Mouse (Mus musculus) frontal cortex, postnatal 14 days (tissue): Measurements from ENCODE around the gene Fetub.

ENCODE experiments used
- DNase-seq, 2 experiments: peaks; one replicate each; pipeline ENCODE4 v3.0.0; 2022; ENCODE audit warnings: low spot score in 2 of 2

Gene Fetub

DNA sequence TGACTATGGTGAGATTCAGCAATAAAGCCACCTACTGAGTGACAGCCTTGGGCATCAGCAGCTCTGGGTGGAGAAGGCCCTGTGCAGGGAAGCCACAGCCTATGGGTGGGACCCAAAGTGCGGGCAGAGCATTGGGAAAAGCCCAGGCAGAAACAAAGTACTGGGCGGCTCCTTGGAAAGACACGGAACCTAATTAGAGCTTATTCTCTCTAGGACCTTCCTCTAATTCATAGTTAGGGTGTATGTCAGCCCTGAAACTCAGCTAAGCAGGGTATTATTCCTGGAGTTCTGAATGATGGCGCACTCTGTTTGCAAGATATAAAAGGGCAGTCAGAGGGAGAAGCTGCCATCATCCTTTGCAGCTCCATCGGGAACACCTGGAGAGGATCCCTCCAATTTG lies at the start of gene Fetub:
Fetub (plus strand) TSS at position 301 of the 400 bp plus-strand sequence.
- DNase-seq, result no peak

DNA sequence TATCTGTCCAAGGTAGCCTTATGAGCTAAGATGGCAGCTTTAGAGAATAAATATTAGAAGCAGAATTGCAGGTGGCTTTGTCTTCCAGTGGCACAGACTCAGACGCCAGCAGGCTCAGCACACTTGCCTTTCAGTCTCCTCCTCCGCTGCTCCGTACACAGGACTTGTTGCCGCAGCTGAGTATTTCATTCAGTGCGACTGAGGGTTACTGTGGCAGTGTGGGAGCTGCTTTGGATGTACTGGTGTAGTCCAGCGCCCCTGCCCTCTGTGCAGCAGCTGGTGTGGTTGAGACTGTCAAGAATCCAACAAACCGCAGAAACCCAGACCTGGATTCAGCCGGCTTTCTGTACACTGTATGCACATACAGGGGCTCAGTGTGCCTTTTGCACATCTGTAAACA lies 45.7 kb upstream of the Fetub start:
- no peak for DNase-seq

DNA sequence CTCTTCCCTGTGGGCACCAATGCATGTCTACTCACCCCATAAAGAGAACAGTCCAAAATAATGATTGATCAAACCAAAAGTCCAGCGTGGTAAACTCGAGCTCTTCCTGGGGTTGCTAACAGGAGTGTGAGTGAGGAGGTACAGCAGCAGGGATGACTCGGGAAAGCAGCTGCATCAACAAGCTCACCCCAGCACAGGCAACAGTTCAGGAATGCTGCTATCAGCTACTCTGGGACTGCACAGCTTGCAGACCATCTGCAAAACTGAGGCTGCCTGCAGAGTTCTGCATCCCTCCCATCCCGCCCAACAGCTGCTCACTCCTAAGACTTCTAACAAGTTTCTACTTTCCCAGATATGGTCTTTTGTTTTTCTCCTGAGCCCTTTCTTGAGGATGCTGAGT lies 44.8 kb upstream of the Fetub start:
- no peak for DNase-seq

DNA sequence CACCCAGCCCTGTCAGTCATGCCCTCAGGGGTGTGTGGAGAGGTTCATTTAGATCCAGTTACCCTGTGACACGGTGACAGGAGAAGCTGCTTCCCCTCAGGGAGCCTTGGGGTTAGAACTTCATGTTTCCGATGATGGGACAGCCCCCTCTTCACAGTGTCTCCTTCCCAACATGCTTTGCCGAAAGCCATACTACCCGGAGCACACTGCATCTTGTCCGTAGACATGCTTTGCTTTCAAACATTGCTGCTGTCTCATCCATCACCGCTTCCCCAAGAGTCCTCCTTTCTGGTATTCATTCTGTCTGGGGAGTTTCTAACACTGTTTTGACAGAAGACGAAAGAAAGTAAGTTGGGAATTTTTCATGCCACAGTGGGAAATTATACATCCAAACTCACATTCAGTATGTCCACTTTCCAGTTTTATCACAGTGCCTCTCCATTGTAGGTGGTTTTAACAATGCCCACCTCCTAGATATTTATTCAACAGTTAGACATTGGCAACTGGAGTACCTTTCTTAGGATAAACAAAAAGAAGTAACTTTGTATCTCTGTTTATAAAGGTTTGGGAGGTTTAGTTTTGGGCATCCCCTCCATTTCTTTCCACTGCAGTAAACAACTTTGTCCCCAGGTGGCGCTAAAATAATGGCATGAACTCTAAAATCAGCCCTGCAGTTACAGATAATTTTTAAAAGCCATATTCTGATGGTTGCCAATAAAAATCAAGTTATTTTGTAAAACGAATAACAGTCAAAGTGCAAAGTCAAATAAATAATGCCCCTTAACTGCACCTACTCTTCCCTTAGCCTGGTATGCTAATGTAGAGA lies 41.7 kb upstream of the Fetub start:
- DNase-seq, result no peak

DNA sequence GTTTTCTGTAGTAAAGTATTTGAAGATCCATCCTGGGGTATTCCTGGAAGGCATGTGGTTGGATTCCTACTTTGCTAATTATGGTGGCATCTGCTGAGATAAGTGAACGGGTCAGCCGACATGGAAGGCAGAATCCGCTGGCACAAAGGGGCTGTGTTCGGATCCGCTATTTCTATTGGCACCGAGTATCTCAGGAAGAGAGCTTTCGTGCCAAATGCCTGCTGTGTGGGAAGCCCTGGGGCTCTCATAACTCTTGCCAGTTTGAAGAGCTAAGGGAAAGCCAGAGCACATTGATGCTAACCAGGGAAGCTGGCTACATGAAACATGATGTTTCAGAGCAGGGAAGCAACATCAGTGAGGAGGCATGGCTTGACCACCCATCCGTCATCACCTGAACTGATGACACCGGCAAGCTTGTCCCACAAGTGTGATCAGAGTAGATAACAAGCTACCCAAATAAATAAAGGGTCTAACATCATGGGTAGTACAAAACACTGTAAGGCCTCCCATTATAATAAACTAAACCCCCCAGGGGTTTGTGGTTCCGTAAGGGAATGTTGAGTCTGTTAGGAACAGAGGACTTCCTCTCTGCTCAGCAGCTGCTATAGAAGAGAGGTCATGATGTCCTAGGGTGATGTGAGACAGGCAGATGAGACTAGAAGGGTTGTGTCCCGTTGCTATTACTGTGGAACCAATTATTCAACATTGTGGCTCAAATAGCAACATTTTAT lies 40.3 kb upstream of the Fetub start:
- no peak for DNase-seq

DNA sequence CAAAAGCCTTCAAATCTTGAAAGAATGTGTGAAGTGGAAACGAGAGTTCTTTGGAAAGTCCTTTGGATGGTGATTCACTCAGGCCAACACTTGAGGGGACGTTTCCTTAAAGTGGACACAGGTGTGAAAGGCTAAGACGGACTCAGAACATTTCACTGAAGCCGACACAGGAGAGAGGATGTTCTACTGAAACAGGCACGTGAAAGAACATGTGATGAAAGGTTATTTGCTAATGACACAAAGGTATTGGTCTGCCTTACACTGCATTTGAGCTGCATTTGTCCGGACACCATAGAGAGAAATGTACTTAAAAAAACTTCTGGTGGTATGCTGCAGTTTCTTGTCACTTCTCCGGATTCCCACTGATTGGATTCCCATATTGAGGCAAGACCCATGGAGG lies 39.4 kb upstream of the Fetub start:
- no peak for DNase-seq

DNA sequence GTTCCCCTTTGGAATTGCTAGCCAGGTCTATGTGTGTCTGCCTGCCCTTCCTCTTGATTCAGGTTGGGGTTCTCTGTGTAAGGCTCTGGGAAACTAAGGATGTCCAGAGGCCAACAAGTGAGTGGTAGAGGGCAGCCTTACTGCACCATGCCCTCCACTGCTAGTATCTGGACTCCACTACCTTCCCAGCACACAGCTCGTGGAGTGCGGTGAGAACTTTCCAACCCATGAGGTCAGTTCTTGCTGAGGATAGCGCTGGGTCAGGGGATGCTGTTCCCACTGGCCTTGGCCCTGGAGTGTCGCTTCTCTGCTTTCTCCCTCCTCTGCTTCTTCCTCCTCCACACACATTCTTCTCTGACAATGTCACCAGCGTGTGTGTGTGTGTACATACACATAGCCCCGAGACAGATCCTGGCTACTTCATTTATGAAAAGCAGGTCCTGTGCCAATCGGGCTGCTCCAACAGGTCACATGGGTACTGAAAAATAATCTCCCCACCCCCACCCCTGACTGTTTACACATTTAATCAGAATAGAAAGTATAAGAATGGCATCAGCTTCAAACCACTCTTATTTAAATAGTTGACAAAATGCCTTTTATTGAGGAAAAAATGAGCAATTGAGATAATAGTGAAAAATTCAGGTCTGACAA lies 38.1 kb upstream of the Fetub start:
- DNase-seq, result no peak

DNA sequence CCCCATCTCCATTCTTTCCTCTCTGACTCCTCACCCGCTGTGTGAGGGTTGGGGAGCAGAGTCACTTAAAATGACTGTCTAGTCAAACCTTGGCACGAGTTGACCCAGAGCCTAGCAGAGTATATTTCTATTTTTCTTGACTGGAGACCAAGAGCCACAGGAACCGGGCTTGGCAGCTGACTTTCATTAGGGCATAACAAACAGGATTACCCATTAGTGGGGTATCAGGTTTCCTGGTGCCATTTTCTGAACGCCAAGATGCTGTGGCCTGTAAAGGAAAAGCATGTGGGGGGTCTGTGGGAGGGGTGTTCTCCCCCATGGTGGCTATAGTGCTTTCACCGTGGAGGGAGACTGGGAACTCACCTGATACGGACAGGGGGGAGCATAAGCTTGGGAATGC lies 37.2 kb upstream of the Fetub start:
- DNase-seq, result no peak

DNA sequence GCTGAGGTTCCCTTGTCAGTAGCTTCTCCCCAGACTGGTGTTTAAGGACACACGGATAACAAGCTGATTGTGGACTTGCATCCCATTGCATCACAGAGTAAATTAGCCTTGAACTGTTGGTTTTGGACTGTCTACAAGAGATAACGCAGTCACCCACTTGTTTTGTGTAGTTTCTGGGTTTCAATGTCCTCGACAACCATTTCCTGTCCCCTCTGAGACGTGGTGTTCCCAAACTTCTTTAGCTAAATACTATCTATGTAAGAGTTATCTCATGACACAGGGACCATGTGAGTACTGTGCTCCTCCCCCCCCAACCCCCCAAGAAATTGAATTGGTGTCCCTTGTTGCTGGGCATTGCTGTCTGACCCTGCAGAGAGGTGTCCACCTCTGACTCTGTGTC lies 36.6 kb upstream of the Fetub start:
- no peak for DNase-seq

DNA sequence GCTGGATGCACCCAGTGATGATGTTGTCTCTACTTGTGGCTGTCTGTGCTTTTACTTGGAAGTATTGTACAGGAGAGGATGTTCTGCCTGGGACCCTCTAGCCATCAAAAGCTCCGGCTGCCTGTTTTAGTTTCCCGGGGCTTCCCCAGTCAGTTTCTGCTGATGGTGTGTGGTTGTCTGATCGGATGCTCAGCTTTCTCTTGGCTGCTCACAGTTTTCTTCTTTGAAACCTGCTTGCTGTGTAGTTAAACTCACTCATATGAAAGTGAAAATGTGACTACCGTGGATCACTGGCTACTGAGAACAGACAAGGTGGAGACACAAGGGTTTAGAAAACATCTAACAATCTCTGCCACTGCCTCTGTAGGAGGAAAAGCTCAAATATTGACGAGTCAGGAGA lies 34.7 kb upstream of the Fetub start:
- DNase-seq, result no peak

DNA sequence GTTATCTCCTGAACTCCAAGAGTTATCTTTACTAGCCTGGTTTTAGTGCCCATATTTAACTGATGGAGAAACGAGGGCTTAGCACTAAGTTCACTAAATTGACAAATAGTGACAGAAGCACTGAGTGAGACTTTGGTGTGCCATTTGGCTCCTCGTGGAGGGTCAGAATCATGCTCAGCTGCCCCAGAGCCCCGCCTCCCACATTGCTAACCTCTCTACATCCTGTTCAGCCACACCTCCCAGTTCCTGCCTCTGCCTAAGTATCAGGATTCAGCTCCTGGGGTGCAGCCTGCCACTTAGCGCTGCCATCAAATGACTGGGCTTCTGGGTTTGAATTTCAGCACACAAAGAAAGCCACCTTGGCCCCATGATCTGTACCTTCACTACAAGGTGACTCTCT lies 32.8 kb upstream of the Fetub start:
- DNase-seq, result no peak

DNA sequence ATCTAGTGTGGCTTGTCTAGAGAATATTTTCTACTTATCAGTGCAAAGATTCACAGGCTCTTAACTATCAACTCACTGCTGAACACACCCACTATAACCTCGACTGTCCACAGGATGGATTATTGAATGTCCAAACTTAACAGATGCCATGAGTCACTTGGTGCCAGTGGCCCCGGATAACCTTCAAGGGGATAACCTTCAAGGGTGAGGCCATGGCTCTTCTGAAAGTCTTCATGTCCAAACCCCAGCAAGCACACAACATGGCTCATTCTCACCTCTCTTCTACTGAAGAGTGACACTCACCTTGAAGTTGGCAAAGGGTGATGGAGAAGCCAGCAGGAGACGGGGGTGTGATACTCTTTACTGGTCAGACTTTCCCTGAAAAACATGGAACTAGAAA lies 31.4 kb upstream of the Fetub start:
- DNase-seq, result no peak

DNA sequence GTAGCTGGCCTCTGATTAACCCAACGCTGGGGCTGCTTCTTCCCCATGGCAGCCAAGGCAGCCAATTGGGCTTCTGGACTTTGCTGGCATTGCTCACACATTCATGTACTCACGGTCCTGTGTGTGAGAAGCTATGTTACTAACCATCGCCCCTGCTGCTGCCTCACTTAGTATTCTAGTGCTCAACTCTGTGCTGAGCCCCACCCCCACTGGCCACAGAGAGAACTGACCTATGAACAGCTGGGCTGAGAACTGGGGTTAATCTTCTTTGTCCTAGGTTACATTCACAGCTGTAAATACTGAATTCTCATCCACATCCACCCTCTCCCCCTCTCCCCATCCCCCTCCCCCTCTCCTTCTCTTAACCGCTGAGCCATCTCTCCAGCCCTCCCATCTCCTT lies 29.3 kb upstream of the Fetub start:
- DNase-seq, result no peak

DNA sequence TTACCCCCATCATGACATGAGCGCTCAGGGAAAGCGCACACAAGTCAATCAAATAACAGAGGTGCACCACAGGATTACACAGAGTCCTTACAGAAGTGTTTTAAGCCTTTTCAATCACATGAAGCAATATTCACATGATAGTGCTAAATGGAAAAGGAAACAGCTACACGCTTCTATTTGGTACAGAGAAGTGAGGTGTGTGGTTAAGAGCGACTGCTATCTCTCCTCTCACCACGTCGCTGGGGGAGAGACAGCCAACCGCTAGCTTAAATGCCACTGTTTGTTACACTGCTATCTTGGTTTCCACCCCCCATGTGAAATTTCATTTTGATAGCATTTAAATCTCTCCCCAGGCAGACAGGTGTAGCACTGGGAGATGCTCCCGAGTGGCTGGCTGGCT lies 28.4 kb upstream of the Fetub start:
- no peak for DNase-seq

DNA sequence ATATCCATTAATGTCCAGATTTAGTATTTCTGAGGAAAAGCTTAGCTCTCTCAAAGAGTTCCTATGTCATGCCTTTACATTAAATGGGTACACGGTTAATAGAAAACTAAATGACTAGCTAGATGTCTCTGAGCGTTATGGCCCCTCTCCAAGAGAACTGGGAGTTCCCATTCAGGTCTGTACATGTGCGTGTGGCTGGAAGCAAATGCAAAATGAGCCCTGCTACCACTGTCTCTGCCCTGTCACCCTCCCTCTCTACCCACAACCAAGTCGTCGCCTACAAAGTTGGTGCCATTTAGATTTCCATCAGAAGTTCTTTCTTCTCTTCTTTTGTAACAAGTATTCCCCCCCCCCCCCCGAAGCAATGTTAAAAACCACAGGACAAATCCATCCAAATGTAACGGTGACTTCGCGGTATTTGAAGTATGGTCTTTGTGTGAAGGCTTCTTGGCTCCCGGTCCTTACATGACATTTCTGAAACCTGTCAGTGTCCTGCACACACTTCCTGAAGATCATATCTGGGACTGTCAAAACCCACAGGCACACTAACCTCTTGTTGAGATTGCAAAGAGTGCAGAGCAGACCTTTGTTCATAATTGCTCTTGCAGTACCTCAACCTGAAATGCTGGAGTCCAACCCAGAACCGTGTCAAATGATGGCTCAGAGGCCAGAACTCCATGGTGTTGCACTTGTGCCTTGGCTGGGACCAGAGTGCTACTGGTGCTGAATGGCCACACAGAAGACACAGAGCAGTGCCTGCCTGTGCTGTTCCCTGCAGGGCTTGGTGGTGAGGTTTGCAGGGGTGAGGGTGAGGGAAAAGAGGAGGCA lies 27.2 kb upstream of the Fetub start, which contains the start of gene Ahsg:
Ahsg (plus strand) TSS at position 595 of the 828 bp plus-strand sequence.
- no peak for DNase-seq

DNA sequence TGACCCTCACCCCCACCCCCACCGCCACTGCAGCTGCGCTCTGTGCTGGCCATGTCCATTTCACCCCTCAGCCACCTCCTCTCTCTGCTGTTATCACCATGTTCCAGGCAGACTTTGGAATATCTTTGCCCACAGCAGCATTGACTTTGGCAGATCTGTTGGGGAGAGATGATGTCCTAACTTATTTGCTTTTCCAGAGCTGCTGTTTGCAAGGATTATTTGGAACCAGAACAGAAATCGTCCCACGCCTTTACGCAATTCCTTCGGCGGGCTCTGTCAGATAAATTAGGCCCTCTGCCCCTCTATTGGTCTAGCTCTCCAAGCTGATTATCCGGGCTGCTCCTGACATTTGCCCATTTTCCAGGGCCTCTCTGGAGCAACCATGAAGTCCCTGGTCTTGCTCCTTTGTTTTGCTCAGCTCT lies 26.4 kb upstream of the Fetub start:
- no peak for DNase-seq

DNA sequence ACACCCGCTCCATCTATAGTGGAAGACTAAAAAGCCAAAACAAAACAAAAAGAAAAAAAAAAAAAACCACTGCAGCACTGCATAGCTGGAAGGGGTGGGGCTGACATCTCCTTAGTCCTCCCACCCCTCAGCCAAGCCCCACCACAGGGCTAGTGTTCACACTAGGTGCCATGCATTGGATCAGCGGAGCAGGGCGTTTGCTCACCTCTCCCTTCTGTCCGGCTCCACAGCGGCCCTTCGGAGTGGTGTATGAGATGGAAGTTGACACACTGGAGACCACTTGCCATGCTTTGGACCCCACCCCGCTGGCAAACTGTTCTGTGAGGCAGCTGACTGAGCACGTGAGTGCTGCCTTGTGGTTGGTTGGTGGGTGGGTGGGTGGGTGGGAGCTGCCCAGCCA lies 24.0 kb upstream of the Fetub start:
- DNase-seq, result no peak

DNA sequence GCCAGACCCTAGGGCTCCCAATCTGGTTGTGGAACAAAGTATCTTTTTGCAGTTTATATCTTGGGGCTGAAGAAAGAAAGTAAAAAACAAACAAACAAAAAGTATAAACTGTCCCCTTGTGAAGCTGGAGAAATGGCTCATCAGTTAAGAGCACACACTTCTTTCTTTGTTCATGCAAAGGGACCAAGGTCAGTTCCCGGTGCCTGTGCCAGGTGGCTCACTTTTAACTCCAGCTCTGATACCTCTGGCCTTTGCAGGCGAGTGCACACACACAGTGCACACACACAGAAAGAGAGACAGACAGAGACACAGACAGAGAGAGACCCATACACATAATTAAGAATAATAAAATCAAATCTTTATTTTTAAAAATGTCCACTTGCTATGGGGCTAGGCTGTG lies 21.5 kb upstream of the Fetub start:
- no peak for DNase-seq

DNA sequence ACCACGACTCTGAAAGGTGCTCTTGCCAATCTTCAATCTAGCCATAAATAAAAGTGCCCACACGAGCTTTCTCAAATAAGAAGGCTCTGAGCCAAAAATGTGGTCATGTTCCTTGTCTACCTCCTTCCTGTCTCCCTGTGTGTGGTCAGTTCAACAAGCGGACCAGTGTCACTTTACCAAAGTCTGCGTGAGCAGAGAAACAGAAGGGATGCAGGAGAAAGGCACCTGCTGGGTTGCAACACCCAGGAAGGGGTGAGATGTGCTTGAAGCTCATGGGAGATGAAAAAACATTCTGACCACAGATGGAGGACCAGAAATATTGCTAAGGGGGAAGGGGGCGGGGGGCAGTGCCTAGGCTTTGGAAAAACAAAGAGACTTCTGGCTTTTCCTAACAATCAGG lies 18.8 kb upstream of the Fetub start:
- DNase-seq, result no peak

DNA sequence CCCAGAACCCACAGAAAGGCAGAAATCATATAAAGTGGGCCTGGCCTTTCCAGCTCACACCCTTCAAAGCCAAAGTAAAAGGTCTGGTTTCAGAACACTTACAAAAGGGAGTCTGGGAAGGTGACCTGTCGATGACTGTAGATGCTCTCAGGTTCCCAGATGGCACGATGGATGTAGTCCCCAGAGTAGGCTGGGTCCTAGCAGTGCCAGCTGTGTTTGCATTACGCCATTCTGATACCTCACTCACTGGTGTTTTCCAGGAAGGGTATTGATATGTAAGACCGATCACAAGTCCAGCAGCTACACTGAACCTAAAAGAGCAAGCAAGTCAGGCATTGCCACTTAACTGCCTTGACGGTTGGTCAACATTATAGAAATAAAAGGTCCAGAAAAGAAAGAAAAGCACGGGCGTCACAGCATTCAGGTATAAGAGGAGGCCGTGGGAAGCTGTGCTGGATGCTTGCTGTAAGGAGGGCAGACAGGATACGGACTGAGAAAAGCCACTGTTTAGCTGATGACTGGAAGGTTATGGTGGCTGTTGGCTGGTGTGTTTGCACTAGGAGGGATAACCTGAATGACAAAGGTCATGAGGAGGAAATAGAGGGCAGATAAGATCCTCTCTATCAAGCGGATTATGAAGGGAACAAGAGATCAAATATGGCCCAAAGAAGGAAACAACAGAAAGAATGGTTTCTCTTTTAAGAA lies 18.1 kb upstream of the Fetub start:
- DNase-seq, result no peak

DNA sequence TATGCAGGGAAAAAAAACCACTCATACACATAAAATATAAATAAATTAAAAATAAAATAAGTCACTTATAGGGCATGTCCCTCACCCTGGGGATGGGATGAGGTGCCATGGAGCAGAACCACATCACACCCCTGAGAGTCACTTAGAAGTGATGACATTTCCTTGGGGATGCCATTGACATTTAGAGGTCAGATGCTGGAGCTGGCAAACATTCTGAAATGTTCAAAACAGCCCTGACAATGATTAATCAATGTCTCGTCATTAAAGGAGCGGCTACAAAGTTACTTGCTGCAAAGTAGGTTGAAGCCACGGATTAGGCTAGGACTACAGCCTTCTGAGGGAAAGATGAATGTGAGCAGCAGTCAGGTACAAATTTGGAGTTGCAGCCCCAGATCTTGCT lies 16.8 kb upstream of the Fetub start:
- no peak for DNase-seq
